Mouse (Mus musculus) heart, postnatal 0 days (tissue): ENCODE data around the gene Elp4.

Experiments used
- CTCF ChIP-seq: IDR thresholded peaks from 2 replicates; pipeline ENCODE4 v1.5.1; 2016; ENCODE audit warnings: antibody characterized with exemption, control low read depth, low read depth
- EP300 ChIP-seq: IDR thresholded peaks from 2 replicates; pipeline ENCODE4 v1.6.1; 2016; ENCODE audit warnings: antibody characterized with exemption, low read depth

GRCm38 (mm10) chr2:105676080-105676908 is 228.1 kb downstream of the Elp4 start:
- no peak for TF ChIP-seq CTCF
- no peak for TF ChIP-seq EP300
